Mouse (Mus musculus) heart, adult 2 months (tissue): ENCODE measurements around the gene Ltbp3. TPM values are rescaled to one million over a fixed set of nuclear protein-coding genes. Genes with fewer than 3 reads are reported as not detected.

Source experiments
- DNase-seq, 2 experiments: peaks; one replicate each; pipeline ENCODE4 v3.0.0; 2021
- H3K27ac ChIP-seq: fragments of 200-600 bp; 2 replicates; pipeline ENCODE4 v1.8.1; 2022
- H3K27me3 ChIP-seq: fragments of 200-500 bp; 2 replicates; pipeline ENCODE4 v1.6.1; 2012; ENCODE audit warnings: mild to moderate bottlenecking, low read length, inconsistent platforms, mixed read lengths; ENCODE audit not compliant: control insufficient read depth, insufficient read depth
- H3K36me3 ChIP-seq: fragments of 200-500 bp; 2 replicates; pipeline ENCODE4 v1.6.1; 2012; ENCODE audit warnings: low read length, inconsistent platforms; ENCODE audit not compliant: control insufficient read depth, insufficient read depth
- H3K4me1 ChIP-seq: fragments of 200-500 bp; 2 replicates; pipeline ENCODE4 v1.6.1; 2011; ENCODE audit warnings: low read length; ENCODE audit not compliant: control insufficient read depth, insufficient read depth
- H3K4me3 ChIP-seq: fragments of 200-600 bp; 2 replicates; pipeline ENCODE4 v1.8.1; 2022
- H3K79me2 ChIP-seq: fragments of 200-500 bp; replicated peaks from 2 replicates; pipeline ENCODE4 v1.6.1; 2012; ENCODE audit warnings: mild to moderate bottlenecking, inconsistent platforms, low read length, moderate library complexity, mixed read lengths; ENCODE audit not compliant: control insufficient read depth, insufficient read depth
- H3K9ac ChIP-seq: fragments of 200-500 bp; 2 replicates; pipeline ENCODE4 v1.6.1; 2012; ENCODE audit warnings: low read depth, mild to moderate bottlenecking, control low read depth, inconsistent platforms, low read length, mixed read lengths
- CTCF ChIP-seq: fragments of 200-600 bp; IDR thresholded peaks from 2 replicates; pipeline ENCODE4 v1.8.1; 2022; ENCODE audit warnings: antibody characterized with exemption, mild to moderate bottlenecking, moderate library complexity
- EP300 ChIP-seq: fragments of 200-500 bp; IDR thresholded peaks from 2 replicates; pipeline ENCODE4 v1.6.1; 2011; ENCODE audit warnings: low read depth, low read length, control low read depth; ENCODE audit not compliant: insufficient read depth
- POLR2A ChIP-seq: fragments of 200-500 bp; IDR thresholded peaks from 2 replicates; pipeline ENCODE4 v1.6.1; 2011; ENCODE audit warnings: mild to moderate bottlenecking, low read depth, low read length, control low read depth; ENCODE audit not compliant: insufficient read depth
- WGBS: fragments of 180-500 bp; shearing (Covaris S2); methylation state at CpG from one replicate; pipeline ENCODE4 v1.1.7; 2018; 5-methylcytosine and 5-hydroxymethylcytosine counted together
- intact Hi-C: fragments of 180-260 bp; cut with DNase I; formaldehyde crosslinking; loops from one replicate; pipeline ENCODE4 v1.15.1; 2025
- polyA plus RNA-seq: library from polyadenylated mRNA; depleted of rRNA; stranded (reverse); fragments of >200 nt; gene quantifications from 2 replicates; pipeline ENCODE4 v1.2.3, GENCODE M21; 2012
- total RNA-seq, 2 experiments: library from RNA; stranded (reverse); gene quantifications; 2 replicates each; pipeline ENCODE4 v1.2.3; 2021

Gene Ltbp3
- total and polyA plus RNA-seq, 3 experiments, result 30.7 to 61.5 (median 34.2) TPM

DNA sequence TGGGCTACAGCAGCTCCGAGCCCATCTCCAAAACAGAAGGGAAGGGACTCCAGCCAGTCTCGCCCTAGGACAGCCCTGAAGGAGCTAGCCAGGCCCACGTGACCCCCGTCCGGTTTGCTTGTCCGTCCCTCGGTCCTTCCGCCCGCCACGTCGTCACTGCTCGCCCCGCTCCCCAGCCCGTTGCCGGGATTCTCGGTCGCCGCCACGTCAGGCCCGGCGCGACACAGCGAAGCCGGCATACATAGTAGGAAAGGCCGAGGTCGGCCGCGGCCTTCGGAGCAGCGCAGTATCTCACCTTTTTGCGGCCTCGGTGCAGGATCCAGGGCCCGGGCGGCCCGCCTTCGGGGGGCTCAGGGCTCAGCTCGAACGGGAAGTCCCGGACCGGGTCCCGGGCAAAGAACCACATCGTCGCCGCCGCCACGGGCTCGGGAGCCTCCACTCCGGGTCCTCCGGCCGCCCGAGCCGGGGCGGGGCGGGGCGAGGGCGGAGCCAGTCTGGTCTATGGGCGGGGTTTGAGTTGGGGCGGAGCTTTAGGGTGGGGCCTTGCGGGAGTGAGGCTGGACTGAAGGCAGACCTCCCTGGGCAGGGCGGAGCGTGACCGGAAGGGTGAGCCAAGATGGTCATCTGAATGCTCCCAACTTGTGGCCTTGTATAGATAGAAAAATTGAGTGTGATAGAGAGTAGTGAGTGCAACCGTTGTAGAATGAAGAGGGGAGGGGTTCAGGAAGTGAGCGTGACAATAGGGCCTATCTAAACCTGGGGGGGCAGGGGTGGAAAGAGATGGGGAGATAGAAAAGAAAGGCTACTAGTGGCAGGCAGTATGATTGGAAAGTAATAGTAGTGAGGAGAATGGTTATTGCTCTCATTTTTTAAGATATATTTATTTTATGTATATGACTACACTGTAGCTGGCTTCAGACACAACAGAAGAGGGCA is 30.5 kb downstream of the Ltbp3 start, which contains the start of gene Scyl1:
TSS of gene Scyl1 (minus strand) at position 495 of the 936 bp plus-strand sequence.
- Histone ChIP-seq H3K9ac (peak within 1 kb of the TSS; percentile 91), H3K27me3 (no peaks in the 10 kb centered on the region), H3K27ac (peak within 1 kb of the TSS; percentile 99), H3K79me2 (no peaks in the 10 kb centered on the region), H3K36me3 (no peaks in the 10 kb centered on the region; the same call in 1 of the 2 replicates), H3K4me3 (peak within 1 kb of the TSS; percentile 98), H3K4me1 (peaks cover 5% of the 10 kb centered on the region)
- TF ChIP-seq EP300 (no peak), CTCF (no peak), POLR2A (peak; percentile 56)
- intact Hi-C loops, result loop anchor here (2.0 kb wide), 1 partner anchor 42 kb away; the partner anchor contains the start of gene Fam89b
- WGBS, result under 1% methylated on average over 64 of the region's 64 CpGs
- peak; percentile 96 to 99 for DNase-seq

DNA sequence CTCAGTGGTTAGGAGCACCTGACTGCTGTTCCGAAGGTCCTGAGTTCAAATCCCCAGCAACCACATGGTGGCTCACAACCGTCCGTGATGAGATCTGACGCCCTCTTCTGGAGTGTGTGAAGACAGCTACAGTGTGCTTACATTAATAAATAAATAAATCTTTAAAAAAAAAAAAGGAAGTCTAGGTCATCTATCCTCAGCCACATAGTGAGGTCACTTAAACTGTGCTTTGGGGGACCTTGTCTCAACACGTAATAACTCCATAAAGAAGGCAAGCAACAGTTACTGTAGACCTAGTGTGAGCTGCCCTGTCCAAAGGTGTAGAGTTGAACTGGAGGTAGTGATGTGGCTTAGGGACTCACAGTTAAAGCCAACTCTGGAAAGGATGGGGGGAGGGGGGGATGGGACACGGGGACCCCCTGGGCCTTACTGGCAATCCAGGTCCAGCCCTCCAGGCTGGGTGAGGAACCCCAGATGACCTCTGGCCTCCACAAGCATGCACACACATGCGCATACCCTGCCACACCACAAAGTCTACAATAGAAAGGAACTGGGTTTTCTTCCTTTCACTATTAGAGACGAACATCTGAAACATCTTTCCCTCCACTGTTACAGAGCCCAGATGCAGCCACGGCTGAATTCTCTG is 36.8 kb downstream of the Ltbp3 start:
- intact Hi-C loops, result no loop called here
- no peak overlapping the region for H3K9ac ChIP-seq
- no peaks in the 10 kb centered on the region for H3K27me3 ChIP-seq
- H3K36me3 ChIP-seq, result no peaks in the 10 kb centered on the region
- 70% methylated on average over 9 of the region's 9 CpGs for WGBS
- TF ChIP-seq EP300 (no peak), POLR2A (no peak), CTCF (no peak)
- no peaks in the 10 kb centered on the region for H3K79me2 ChIP-seq
- no peak overlapping the region for H3K27ac ChIP-seq
- no peak for DNase-seq
- H3K4me1 ChIP-seq, result no peaks in the 10 kb centered on the region
- no peak overlapping the region for H3K4me3 ChIP-seq

DNA sequence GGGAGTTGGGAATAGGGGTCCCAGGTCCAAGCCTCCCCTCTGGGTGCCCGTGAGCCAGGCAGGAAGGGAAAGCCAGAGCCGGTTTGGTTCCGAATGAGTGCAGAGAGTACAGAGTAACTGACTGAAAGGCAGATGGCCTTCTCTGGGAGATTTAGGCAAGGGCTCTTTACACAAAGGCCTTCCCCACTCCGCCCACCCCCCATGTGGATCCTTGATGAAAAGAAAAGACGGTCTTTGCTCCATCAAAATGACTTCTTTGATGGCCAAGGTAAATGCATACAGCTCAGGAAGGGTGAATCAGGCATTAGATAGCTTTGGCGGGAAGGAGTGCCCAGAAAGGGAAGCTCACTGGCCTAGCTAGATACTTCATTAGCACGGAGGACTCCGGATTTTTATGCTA is 37.6 kb downstream of the Ltbp3 start:
- H3K4me1 ChIP-seq, result no peaks in the 10 kb centered on the region
- DNase-seq, result no peak
- 74% methylated on average over 8 of the region's 8 CpGs for WGBS
- H3K9ac ChIP-seq, result no peak overlapping the region
- TF ChIP-seq EP300, result no peak
- no peak for TF ChIP-seq CTCF
- TF ChIP-seq POLR2A, result no peak
- intact Hi-C loops, result no loop called here
- H3K79me2 ChIP-seq, result no peaks in the 10 kb centered on the region
- no peaks in the 10 kb centered on the region for H3K27me3 ChIP-seq
- no peak overlapping the region for H3K4me3 ChIP-seq
- H3K36me3 ChIP-seq, result no peaks in the 10 kb centered on the region
- H3K27ac ChIP-seq, result no peak overlapping the region

DNA sequence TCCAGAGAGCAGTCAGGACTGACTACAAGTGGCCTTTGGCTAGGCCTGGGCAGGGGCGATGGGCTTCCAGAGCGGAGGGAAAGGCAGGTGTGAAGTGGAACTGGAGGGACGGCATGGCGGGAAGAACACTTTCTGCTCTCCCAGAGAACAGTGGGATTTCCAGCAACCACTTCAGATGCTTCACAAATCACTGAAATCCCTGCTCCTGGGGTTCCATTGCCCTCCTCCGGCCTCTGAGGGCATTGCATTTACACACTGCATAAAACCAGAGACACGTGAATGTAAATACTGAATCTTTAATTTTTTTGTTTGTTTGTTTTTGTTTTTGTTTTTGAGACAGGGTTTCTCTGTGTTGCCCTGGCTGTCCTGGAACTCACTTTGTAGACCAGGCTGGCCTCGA is 39.5 kb downstream of the Ltbp3 start:
- Histone ChIP-seq H3K4me1 (no peaks in the 10 kb centered on the region), H3K4me3 (no peak overlapping the region), H3K9ac (no peak overlapping the region), H3K36me3 (no peaks in the 10 kb centered on the region), H3K27me3 (no peaks in the 10 kb centered on the region), H3K27ac (no peak overlapping the region), H3K79me2 (no peaks in the 10 kb centered on the region)
- no peak for DNase-seq
- TF ChIP-seq CTCF (peak; percentile 72), EP300 (0 out of 2 replicates have a peak, but pooled peaks have one; percentile 26), POLR2A (no peak)
- WGBS, result 49% methylated on average over 7 of the region's 7 CpGs
- intact Hi-C loops, result loop anchor here (2.0 to 5.0 kb wide), 2 partner anchors 69 to 253 kb away; no protein-coding TSS in a partner anchor

- Histone ChIP-seq H3K4me3 (no peak overlapping the region), H3K27me3 (no peaks in the 10 kb centered on the region), H3K4me1 (peaks cover under 1% of the 10 kb centered on the region; the same call in 1 of the 2 replicates), H3K27ac (no peak overlapping the region), H3K9ac (no peak overlapping the region), H3K79me2 (no peaks in the 10 kb centered on the region), H3K36me3 (no peaks in the 10 kb centered on the region)
- intact Hi-C loops, result loop anchor here (2.0 to 5.0 kb wide), 2 partner anchors 71 to 254 kb away; no protein-coding TSS in a partner anchor
- TF ChIP-seq EP300 (no peak), POLR2A (no peak), CTCF (no peak)
- 89% methylated on average over 6 of the region's 6 CpGs for WGBS
- DNase-seq, result no peak
These were observed 40.8 kb downstream of the Ltbp3 start for GRCm38 (mm10) chr19:5781532-5781931.

- no peaks in the 10 kb centered on the region for H3K36me3 ChIP-seq
- WGBS, result 59% methylated on average over 1 of the region's 1 CpGs
- H3K4me1 ChIP-seq, result peaks cover 1% of the 10 kb centered on the region; the same call in 1 of the 2 replicates
- no peak overlapping the region for H3K4me3 ChIP-seq
- H3K27ac ChIP-seq, result no peak overlapping the region
- H3K79me2 ChIP-seq, result no peaks in the 10 kb centered on the region
- no peaks in the 10 kb centered on the region for H3K27me3 ChIP-seq
- DNase-seq, result no peak
- intact Hi-C loops, result loop anchor here (5.0 kb wide), 1 partner anchor 255 kb away; no protein-coding TSS in a partner anchor
- no peak overlapping the region for H3K9ac ChIP-seq
- TF ChIP-seq EP300 (no peak), CTCF (no peak), POLR2A (no peak)
These were observed 41.4 kb downstream of the Ltbp3 start for GRCm38 (mm10) chr19:5782121-5782520.
